Mouse (Mus musculus) hindbrain, embryonic 14.5 days (tissue): ENCODE measurements around the gene Prph. TPM values are rescaled to one million over a fixed set of nuclear protein-coding genes. Genes with fewer than 3 reads are reported as not detected.

Source experiments
- ATAC-seq: fragments of 200-750 bp; cut with Nextera tagmentation; 2 replicates; pipeline ENCODE4 v1.8.0; 2017; ENCODE audit warnings: moderate number of reproducible peaks, mild to moderate bottlenecking, moderate TSS enrichment, moderate library complexity; ENCODE audit not compliant: low FRiP score
- DNase-seq: peaks from one replicate; pipeline ENCODE4 v3.0.0-alpha.2; 2015; ENCODE audit warnings: low spot score
- H3K27ac ChIP-seq: fragments of 300-500 bp; sonication (generic); 2 replicates; pipeline ENCODE4 v1.5.1; 2014; ENCODE audit warnings: mild to moderate bottlenecking, moderate library complexity
- H3K27me3 ChIP-seq: fragments of 300-500 bp; sonication (generic); 2 replicates; pipeline ENCODE4 v1.6.1; 2014; ENCODE audit warnings: mild to moderate bottlenecking, low read length, mixed read lengths; ENCODE audit not compliant: control insufficient read depth, insufficient read depth
- H3K36me3 ChIP-seq: fragments of 300-500 bp; sonication (generic); replicated peaks from 2 replicates; pipeline ENCODE4 v1.6.1; 2014; ENCODE audit not compliant: control insufficient read depth, insufficient read depth
- H3K4me1 ChIP-seq: fragments of 300-500 bp; sonication (generic); replicated peaks from 2 replicates; pipeline ENCODE4 v1.6.1; 2014; ENCODE audit warnings: antibody characterized with exemption, low read length, mixed read lengths; ENCODE audit not compliant: control insufficient read depth, insufficient read depth
- H3K4me2 ChIP-seq: fragments of 300-500 bp; sonication (generic); replicated peaks from 2 replicates; pipeline ENCODE4 v1.6.1; 2014; ENCODE audit warnings: mild to moderate bottlenecking, moderate library complexity
- H3K4me3 ChIP-seq: fragments of 300-500 bp; sonication (generic); replicated peaks from 2 replicates; pipeline ENCODE4 v1.5.1; 2014; ENCODE audit warnings: mild to moderate bottlenecking, low read length
- H3K9ac ChIP-seq: fragments of 300-500 bp; sonication (generic); 2 replicates; pipeline ENCODE4 v1.6.1; 2014
- H3K9me3 ChIP-seq: fragments of 300-500 bp; sonication (generic); 2 replicates; pipeline ENCODE4 v1.6.1; 2016; ENCODE audit warnings: low read length; ENCODE audit not compliant: control insufficient read depth
- WGBS: fragments of 180-500 bp; shearing (Covaris S2); extraction: QIAGEN DNeasy Blood & Tissue Kit; methylation state at CpG from one replicate; pipeline ENCODE4 v1.1.7; 2014; 5-methylcytosine and 5-hydroxymethylcytosine counted together
- polyA plus RNA-seq: library from polyadenylated mRNA; unstranded; fragments of >200 nt; fragmentation: Nextera tagmentation; extraction: Ambion mirVana; gene quantifications from 2 replicates; pipeline ENCODE4 v1.2.1, GENCODE M21; 2014

Gene Prph
- polyA plus RNA-seq, 1 experiment from 2014 or later: 77.9 TPM

DNA sequence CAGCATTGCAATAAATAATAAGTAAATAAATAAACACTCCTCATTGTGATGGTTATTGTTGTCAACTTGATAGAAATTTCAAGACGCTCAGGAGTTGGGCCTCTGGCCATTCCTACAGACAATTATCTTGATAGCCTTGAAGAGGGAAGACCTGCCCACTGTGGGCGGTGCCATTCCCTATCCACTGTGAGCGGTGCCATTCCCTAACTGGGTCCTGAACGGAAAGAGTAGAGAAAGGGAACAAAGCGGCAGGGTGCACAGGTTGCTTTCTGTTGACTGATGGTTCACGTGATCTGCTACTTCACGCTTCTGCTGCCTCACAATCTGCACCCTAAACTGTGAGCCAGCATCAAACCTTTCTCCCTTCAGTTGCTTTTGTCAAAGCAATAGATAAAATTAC, 33.7 kb upstream of the Prph start:
- H3K9me3 ChIP-seq: no peaks in the 10 kb centered on the region
- ATAC-seq: no peak
- 98% methylated on average over 7 of the region's 7 CpGs for WGBS

DNA sequence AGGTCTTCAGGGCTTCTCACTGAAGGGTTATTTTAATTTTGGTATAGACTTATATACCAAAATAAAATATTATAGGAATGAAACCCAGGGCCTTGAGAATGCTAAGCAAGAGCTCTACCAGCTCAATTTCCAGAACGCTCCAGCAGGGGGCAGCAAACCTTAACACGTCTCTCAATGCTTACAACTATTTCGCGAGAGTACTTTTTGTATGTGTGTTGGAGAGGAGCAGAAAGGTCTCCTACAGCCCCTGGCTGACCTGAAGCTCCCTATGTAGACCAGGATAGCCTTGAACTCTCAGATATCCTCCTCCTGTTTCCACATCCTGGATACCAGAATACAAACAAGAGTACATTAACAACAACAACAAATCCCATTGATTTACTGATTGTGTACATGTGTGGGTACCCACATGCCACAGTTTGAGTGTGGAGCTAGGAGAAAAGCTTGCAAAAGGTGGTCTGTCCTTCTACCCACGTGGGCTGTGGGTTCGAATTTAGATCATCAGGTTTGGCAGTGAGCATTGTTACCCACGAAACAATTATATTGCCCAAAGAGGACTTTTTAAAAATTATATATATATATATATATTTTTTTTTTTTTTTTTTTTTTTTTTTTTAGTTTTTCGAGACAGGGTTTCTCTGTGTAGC, 30.2 kb upstream of the Prph start:
- Histone ChIP-seq H3K4me3 (no peak overlapping the region), H3K27ac (no peak overlapping the region), H3K27me3 (peaks cover 8% of the 10 kb centered on the region; the same call in 1 of the 2 replicates), H3K4me1 (peaks cover 6% of the 10 kb centered on the region; the same call in 1 of the 2 replicates), H3K4me2 (no peak overlapping the region), H3K9ac (no peak overlapping the region), H3K9me3 (no peaks in the 10 kb centered on the region), H3K36me3 (no peaks in the 10 kb centered on the region)
- ATAC-seq (no peak), DNase-seq (peak; percentile 93)
- WGBS: 25% methylated on average over 7 of the region's 8 CpGs

More for the DNA sequence above, 33.7 kb upstream of the Prph start:
- Histone ChIP-seq H3K27ac (no peak overlapping the region), H3K4me3 (no peak overlapping the region), H3K4me2 (no peak overlapping the region), H3K27me3 (no peaks in the 10 kb centered on the region), H3K4me1 (peaks cover 3% of the 10 kb centered on the region; the same call in 1 of the 2 replicates), H3K36me3 (no peaks in the 10 kb centered on the region), H3K9ac (no peak overlapping the region)
- DNase-seq: no peak

DNA sequence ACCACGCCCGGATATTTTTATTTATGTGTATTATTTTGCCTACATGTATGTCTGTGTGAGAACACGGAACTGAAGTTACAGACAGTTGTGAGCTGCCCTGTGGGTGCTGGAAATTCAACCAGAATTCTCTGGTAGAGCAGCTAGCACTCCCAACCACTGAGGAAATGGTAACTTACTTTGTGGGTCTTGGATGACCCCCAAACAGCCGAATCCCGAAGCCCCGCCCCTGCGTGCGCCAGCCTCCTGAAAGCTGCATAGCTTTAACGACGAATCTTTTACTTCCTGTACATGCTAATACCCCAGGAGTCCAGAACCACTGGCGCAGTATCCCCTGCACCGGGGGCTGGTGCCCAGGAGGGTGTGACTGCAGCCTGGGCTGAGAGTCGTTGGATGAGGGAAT, 29.6 kb upstream of the Prph start:
- peaks cover 7% of the 10 kb centered on the region; the same call in 1 of the 2 replicates for H3K4me1 ChIP-seq
- no peak overlapping the region for H3K4me2 ChIP-seq
- no peak overlapping the region for H3K9ac ChIP-seq
- H3K27me3 ChIP-seq: peaks cover 14% of the 10 kb centered on the region
- no peak overlapping the region for H3K27ac ChIP-seq
- no peaks in the 10 kb centered on the region for H3K36me3 ChIP-seq
- no peak overlapping the region for H3K4me3 ChIP-seq
- DNase-seq: no peak
- WGBS: 77% methylated on average over 13 of the region's 13 CpGs
- H3K9me3 ChIP-seq: no peaks in the 10 kb centered on the region
- ATAC-seq: no peak

DNA sequence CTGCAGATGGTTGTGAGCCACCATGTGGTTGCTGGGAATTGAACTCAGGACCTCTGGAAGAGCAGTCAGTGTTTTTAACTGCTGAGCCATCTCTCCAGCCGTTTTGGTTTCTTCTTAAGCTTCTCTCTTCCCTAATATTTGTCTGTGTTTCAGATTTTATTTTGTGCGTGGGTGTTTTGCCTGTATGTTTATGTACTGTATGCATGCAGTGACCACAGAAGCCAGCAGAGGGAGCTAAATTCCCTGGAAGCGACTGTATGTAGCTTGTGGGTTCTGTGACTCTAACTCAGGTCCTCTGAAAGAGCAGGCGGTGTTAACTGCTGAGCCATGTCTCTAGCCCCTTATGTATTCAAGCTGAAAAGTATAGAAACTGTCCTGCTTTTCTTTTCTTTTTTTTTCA, 28.7 kb upstream of the Prph start:
- no peak overlapping the region for H3K27ac ChIP-seq
- peaks cover 9% of the 10 kb centered on the region; the same call in 1 of the 2 replicates for H3K4me1 ChIP-seq
- H3K9ac ChIP-seq: no peak overlapping the region
- 60% methylated on average over 4 of the region's 4 CpGs for WGBS
- H3K36me3 ChIP-seq: no peaks in the 10 kb centered on the region
- no peak for ATAC-seq
- H3K4me3 ChIP-seq: no peak overlapping the region
- no peaks in the 10 kb centered on the region for H3K9me3 ChIP-seq
- H3K4me2 ChIP-seq: no peak overlapping the region
- peaks cover 22% of the 10 kb centered on the region for H3K27me3 ChIP-seq
- DNase-seq: no peak

DNA sequence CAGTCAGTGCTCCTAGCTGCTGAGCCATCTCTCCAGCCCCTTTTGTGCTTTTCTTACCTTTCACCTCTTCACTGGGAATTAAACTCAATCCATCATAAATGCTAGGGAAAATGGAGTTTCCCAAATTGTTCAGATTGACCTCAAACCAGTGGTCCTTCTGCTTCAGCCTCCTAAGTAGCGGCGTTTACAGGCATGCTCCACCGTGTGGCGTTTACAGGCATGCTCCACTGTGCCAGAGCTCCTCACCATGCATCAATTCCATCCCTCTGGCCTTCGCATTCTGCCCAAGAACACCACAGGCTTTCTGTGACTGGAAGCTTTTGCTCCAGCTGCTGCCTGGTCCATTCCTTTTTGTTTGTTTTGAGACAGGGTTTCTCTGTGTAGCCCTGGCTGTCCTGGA, 27.9 kb upstream of the Prph start:
- DNase-seq (no peak), ATAC-seq (no peak)
- Histone ChIP-seq H3K9me3 (no peaks in the 10 kb centered on the region), H3K4me3 (no peak overlapping the region), H3K27ac (no peak overlapping the region), H3K36me3 (no peaks in the 10 kb centered on the region), H3K27me3 (peaks cover 25% of the 10 kb centered on the region), H3K9ac (no peak overlapping the region), H3K4me2 (no peak overlapping the region), H3K4me1 (peaks cover 9% of the 10 kb centered on the region; the same call in 1 of the 2 replicates)
- WGBS: 64% methylated on average over 5 of the region's 5 CpGs

DNA sequence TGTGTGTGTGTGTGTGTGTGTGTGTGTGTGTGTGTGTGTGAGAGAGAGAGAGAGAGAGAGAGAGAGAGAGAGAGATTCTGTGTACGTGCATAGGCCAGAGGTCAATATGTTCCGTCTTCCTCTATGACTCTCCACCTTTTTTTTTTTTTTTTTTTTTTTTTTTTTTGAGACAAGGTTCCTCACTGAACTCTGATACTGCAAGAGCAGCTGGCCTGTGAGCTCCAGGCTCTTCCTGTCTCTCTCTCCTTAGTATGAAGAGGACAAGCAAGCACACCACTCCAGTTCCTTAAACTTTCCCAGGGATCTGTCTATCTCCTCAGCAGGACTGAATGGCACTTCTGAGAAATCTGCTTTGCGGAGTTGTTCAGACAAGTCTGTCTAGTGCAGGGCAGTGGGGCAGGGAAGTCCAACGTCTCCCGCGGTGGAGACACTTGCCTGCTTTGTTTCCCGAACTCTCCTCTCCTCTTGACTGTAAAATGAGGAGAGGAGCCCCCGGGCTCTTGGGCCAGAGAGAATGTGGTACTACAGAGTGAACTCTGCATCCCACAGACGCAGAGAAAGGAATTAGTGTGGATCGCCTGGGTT, 26.0 kb upstream of the Prph start:
- 0 out of 2 replicates have a peak overlapping the region, but pooled peaks have one; percentile 29 for H3K9ac ChIP-seq
- DNase-seq: no peak
- H3K4me3 ChIP-seq: peak overlapping the region; percentile 30
- 5% methylated on average over 10 of the region's 10 CpGs for WGBS
- H3K9me3 ChIP-seq: no peaks in the 10 kb centered on the region
- H3K4me2 ChIP-seq: peak overlapping the region; percentile 48
- peaks cover 25% of the 10 kb centered on the region for H3K27me3 ChIP-seq
- ATAC-seq: no peak
- H3K27ac ChIP-seq: no peak overlapping the region
- H3K36me3 ChIP-seq: no peaks in the 10 kb centered on the region
- peaks cover 9% of the 10 kb centered on the region; the same call in 1 of the 2 replicates for H3K4me1 ChIP-seq

DNA sequence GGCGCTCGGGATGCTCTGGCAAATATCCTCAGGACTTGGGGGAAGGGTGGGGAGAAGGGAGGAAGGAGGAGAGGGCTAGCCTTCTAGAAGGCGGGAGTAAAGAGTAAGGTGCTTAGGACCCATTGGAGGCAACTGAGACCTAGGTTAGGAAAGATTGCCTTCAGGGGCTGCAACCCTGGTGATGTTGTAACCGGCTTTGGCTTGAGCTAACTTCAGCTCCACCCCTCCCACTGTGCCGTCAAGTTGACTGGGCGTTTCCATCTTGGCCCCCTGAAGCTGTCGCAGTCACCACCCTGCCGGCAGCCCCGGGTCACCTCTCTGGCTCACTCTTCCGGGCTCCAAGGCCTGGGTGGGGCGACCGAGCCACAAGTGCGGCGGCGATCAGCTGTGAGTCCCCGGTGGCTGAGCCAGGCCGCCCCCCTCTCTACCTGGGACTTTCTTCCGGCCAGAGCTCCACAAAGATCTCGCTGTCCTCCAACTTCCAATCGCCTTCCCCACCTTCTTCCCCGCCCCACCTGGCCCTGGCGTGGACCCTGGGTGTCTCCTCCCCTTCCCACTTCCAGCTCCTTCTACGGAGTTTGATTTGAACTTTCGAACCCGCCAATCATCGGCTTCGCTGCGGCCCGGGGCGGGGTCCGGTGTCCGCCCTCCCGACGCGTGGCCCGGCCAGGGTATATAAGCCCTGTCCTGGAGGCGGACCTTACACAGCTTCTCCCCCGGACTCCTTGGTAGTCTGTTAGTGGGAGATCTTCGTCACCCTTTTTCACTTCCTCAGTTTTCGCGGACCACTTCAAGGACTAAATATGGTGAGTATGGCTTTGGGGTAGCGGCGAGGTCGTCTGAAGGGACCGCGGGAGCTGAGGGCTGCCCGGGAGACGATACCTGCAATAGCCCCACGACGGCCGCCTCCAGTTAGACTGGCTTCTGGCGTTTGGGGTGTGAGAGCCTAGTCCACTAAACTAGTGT, 25.1 kb upstream of the Prph start, which contains the start of gene Tuba1c:
Tuba1c (plus strand) TSS at position 273 of the 966 bp plus-strand sequence.
- peak within 1 kb of the TSS; percentile 30 for H3K4me3 ChIP-seq
- peaks cover 9% of the 10 kb centered on the region; the same call in 1 of the 2 replicates for H3K4me1 ChIP-seq
- H3K27ac ChIP-seq: no peak within 1 kb of the TSS
- under 1% methylated on average over 52 of the region's 52 CpGs for WGBS
- no peaks in the 10 kb centered on the region for H3K9me3 ChIP-seq
- H3K9ac ChIP-seq: 0 out of 2 replicates have a peak within 1 kb of the TSS, but pooled peaks have one; percentile 29
- ATAC-seq (peak; percentile 46; the same call in 1 of the 2 replicates), DNase-seq (peak; percentile 40)
- H3K4me2 ChIP-seq: peak within 1 kb of the TSS; percentile 48
- H3K27me3 ChIP-seq: peaks cover 25% of the 10 kb centered on the region
- H3K36me3 ChIP-seq: no peaks in the 10 kb centered on the region

DNA sequence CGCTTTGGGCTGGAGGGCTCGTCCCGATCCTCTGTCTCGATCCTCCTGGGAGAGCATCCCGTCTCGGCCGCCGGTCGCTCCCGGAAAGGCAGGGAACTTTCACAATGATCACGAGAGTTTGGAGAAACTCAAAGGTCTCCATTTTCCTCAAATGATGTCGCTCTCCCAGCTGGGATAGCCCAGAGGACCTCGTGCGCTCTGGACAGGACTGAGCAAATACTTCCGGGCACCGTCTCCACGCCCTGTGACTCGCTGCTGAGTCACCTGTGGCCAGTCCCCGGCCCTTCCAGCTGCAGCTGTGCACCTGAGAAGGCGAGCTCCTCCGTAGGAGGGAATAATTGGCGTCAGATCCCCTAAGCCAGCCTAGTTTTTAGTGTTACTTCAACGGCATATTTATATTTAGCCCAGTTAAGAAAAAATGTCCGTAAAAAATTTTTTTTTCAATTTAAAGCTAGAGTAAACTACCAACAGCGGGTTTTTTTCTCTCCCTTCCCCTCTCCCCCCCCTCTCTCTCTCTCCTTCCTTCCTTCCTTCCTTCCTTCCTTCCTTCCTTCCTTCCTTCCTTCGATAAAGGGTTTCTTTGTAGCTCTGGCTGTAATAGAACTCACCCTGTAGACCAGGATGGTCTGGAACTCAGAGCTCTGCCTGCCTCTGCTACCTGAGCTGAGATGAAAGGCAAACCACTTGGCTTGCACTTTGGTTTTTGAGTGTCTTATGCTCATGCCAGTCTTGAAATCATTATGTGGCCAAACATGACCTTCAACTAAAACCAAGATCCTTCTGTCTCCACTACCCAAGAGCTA, 24.2 kb upstream of the Prph start:
- H3K27ac ChIP-seq: no peak overlapping the region

More for the DNA sequence above, 24.2 kb upstream of the Prph start:
- Histone ChIP-seq H3K27me3 (peaks cover 25% of the 10 kb centered on the region), H3K4me1 (peaks cover 9% of the 10 kb centered on the region; the same call in 1 of the 2 replicates), H3K4me3 (peak overlapping the region; percentile 30), H3K4me2 (peak overlapping the region; percentile 48), H3K9me3 (no peaks in the 10 kb centered on the region), H3K9ac (0 out of 2 replicates have a peak overlapping the region, but pooled peaks have one; percentile 29), H3K36me3 (no peaks in the 10 kb centered on the region)
- DNase-seq (no peak), ATAC-seq (no peak)
- 16% methylated on average over 26 of the region's 26 CpGs for WGBS
